Mouse (Mus musculus) lung, embryonic 16.5 days (tissue): ENCODE measurements around the gene Gm6020. TPM values are rescaled to one million over a fixed set of nuclear protein-coding genes. Genes with fewer than 3 reads are reported as not detected.

Experiments used
- polyA plus RNA-seq: library from polyadenylated mRNA; unstranded; fragments of >200 nt; fragmentation: Nextera tagmentation; extraction: Ambion mirVana; gene quantifications from 2 replicates; pipeline ENCODE4 v1.2.1, GENCODE M21; 2015

Gene Gm6020
- polyA plus RNA-seq, 1 experiment from 2014 or later = not detected

Other genes with a start within 250 kb of the Gm6020 start
- gene Zfp950, start 43.0 kb upstream of the Gm6020 start, polyA plus RNA-seq = 36.8 and 37.7 TPM in 2 replicates
- gene Gm7102, start 7.6 kb upstream of the Gm6020 start, polyA plus RNA-seq = 0.10 and 0.15 TPM in 2 replicates
- 31.0 and 33.4 TPM in 2 replicates for gene Csf2ra, start 44.5 kb downstream of the Gm6020 start, polyA plus RNA-seq
- gene Gm21060, start 113.2 kb downstream of the Gm6020 start, polyA plus RNA-seq = 2.0 TPM in 1 of 2 replicates, not detected in the other